Mouse (Mus musculus) CD4-positive naive resting alpha-beta T cell, adult 57 days (primary cell): ENCODE results near the gene Lrrc1. TPM values are rescaled to one million over a fixed set of nuclear protein-coding genes. Genes with fewer than 3 reads are reported as not detected.

Experiments
- total RNA-seq: library from RNA; stranded (reverse); gene quantifications from one replicate; pipeline ENCODE4 v1.2.4, GENCODE M21; 2023

Lrrc1 gene
- 27.0 TPM for total RNA-seq

DNA sequence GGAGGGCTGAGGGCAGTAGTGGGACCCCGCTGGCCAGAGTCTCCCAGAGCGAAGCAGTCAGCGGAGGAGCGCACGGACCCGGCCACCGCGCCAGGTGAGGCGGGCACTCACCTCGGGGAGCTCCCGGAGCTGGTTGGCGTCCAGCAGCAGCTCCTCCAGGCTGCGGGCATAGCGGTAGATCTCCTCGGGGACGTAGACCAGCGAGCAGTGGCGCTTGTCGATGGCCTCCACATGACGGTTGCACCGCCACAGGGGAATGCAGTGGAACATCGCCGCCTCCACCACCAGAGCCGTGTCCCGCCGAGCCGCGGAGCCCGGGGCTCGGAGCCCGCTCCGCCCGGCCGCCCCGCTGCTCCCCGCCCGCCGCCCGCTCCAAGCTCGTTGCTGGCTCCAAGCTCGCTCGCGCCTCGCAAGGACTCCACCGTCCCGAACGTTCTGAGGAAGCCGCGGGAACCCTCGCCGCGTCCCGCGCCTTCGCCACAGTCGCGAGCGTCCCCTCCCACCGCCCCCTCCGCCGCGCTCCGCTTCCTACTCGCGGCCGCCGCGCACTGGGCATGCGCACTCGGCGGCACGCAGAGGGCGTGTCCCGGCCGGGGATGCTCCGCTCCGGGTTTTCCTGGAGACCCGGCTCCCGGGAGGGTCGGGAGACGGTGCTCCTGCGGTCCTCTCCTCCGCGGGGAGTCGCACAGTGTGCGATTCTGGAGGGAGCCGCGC is at the start of gene Lrrc1:
Lrrc1 (minus strand) TSS at position 517 of the 714 bp plus-strand sequence.

Other genes starting within 250 kb of the Lrrc1 start
- not detected for gene Mlip, start 191.9 kb downstream of the Lrrc1 start, total RNA-seq
- gene Klhl31, start 91.6 kb upstream of the Lrrc1 start, total RNA-seq, result not detected
- gene Gclc, start 209.7 kb upstream of the Lrrc1 start, total RNA-seq, result 35.6 TPM